24 mouse cellular contexts compared by ENCODE assay signal in genomic region chr1:156288556-156289221, GRCm38 (mm10). TPM values are rescaled to one million over a fixed set of nuclear protein-coding genes. Genes with fewer than 3 reads are reported as not detected.
DNase-seq lines count a peak whose midpoint lies in the region; ATAC-seq and TF ChIP-seq lines count a peak whose summit lies in the region.
"Had no signal": no experiment of that assay in that cellular context is flagged by ENCODE, and none has a peak within 500 bp of the region (broad histone marks: within the 10 kb centered on the region; RNA-seq: fewer than 3 reads in every experiment).

No protein-coding gene starts in this region.

- H3K27ac ChIP-seq in left cerebral cortex, adult 2 months: no peak overlapping the region
- H3K27ac ChIP-seq: embryonic facial prominence, embryonic 10.5 days; embryonic facial prominence, embryonic 12.5 days; forebrain, embryonic 13.5 days; forebrain, embryonic 15.5 days had no signal

- H3K27me3 ChIP-seq in G1E (ENCODE audit: insufficient read depth, low read length) (peaks cover 10% of the 10 kb centered on the region), myocyte (ENCODE audit: control insufficient read depth, insufficient read depth, insufficient read length) (no peaks in the 10 kb centered on the region)
- H3K27me3 ChIP-seq: embryonic facial prominence, embryonic 12.5 days; forebrain, embryonic 13.5 days; forebrain, embryonic 15.5 days had no signal

- H3K79me2 ChIP-seq in myocyte (ENCODE audit: control insufficient read depth, insufficient read depth): no peaks in the 10 kb centered on the region

- TF ChIP-seq POLR2A in myocyte (IDR thresholded peaks at IDR 0.05; ENCODE audit: insufficient read length, low read depth): no peak

- H3K4me1 ChIP-seq in G1E (ENCODE audit: insufficient read depth, low read depth, low read length): peaks cover 26% of the 10 kb centered on the region
- H3K4me1 ChIP-seq: embryonic facial prominence, embryonic 10.5 days; embryonic facial prominence, embryonic 12.5 days; forebrain, embryonic 15.5 days had no signal

- TF ChIP-seq CTCF in G1E (IDR thresholded peaks at IDR 0.05; ENCODE audit: low read depth, low read length): no peak
- TF ChIP-seq CTCF in left cerebral cortex, adult 2 months (IDR thresholded peaks at IDR 0.05): no peak

- no peaks in the 10 kb centered on the region for H3K36me3 ChIP-seq in G1E (replicated peaks)
- no peaks in the 10 kb centered on the region for H3K36me3 ChIP-seq in myocyte (ENCODE audit: control insufficient read depth, insufficient read depth)
- H3K36me3 ChIP-seq: embryonic facial prominence, embryonic 10.5 days; embryonic facial prominence, embryonic 12.5 days; forebrain, embryonic 15.5 days had no signal

- H3ac ChIP-seq in myocyte (ENCODE audit: control insufficient read depth, insufficient read length): no peak overlapping the region

- DNase-seq in heart, adult 11 months: peak; percentile 25
- no peak for DNase-seq in heart, postnatal 4 days
- DNase-seq in G1E (ENCODE audit: low spot score) (no peak), MEL-GATA-1-ER (ENCODE audit: extremely low read depth, low read depth) (peak; percentile 85)
- DNase-seq in left cerebral cortex, adult 2 months (ENCODE audit: extremely low spot score in 1 of 2, low spot score in 2 of 2): no peak
- no peak for DNase-seq in embryo, embryonic 11 days
- DNase-seq: adrenal gland, adult 8-10 months; adrenal gland, postnatal 14 days; adrenal gland, postnatal 36 days; cerebellum, adult 11 months; cerebellum, adult 18-20 months; cerebellum, adult 8-10 months; cerebellum, adult 9-11 months; cerebellum, postnatal 14 days; cerebellum, postnatal 36 days; forebrain, postnatal 0 days had no signal

- intact Hi-C loops in left cerebral cortex, adult 2 months (cut with DNase I): no loop called here

- ATAC-seq in G1E (ENCODE audit: extremely low read depth, insufficient number of reproducible peaks, low FRiP score, poor library complexity, severe bottlenecking): 0 out of 2 replicates have a peak, but pooled peaks have one; percentile 15
- no peak for ATAC-seq in CD4-positive, CD25-positive, alpha-beta regulatory T cell, adult 4 months
- ATAC-seq: forebrain, embryonic 13.5 days; forebrain, embryonic 15.5 days; forebrain, postnatal 0 days had no signal

- H3K9me3 ChIP-seq in G1E (replicated peaks): no peaks in the 10 kb centered on the region
- H3K9me3 ChIP-seq: embryonic facial prominence, embryonic 10.5 days; embryonic facial prominence, embryonic 12.5 days; forebrain, embryonic 13.5 days; forebrain, embryonic 15.5 days had no signal

- H3K4me3 ChIP-seq in G1E (ENCODE audit: low read depth, low read length): no peak overlapping the region
- no peak overlapping the region for H3K4me3 ChIP-seq in myocyte
- H3K4me3 ChIP-seq in left cerebral cortex, adult 2 months: no peak overlapping the region
- H3K4me3 ChIP-seq: embryonic facial prominence, embryonic 10.5 days; embryonic facial prominence, embryonic 12.5 days; forebrain, embryonic 13.5 days; forebrain, embryonic 15.5 days had no signal

- no peak overlapping the region for H3K4me2 ChIP-seq in myocyte (ENCODE audit: low read depth)
- H3K4me2 ChIP-seq: embryonic facial prominence, embryonic 12.5 days; forebrain, embryonic 13.5 days; forebrain, embryonic 15.5 days had no signal

TF ChIP-seq in myocyte, 11 proteins besides CTCF, POLR2A, EP300 and RAD21:
- TF ChIP-seq USF1 (IDR thresholded peaks at IDR 0.05; ENCODE audit: low read depth): peak; percentile 8
- TF ChIP-seq TCF12 (IDR thresholded peaks at IDR 0.05; ENCODE audit: insufficient read depth, poor library complexity, severe bottlenecking): no peak

RNA-seq across cellular contexts. Expression of gene Tdrd5, which starts 14.8 kb away (rescaled TPM):
- under 1 TPM in 1 of 2 experiments, not detected in 1; 0.10 TPM for total RNA-seq in heart, postnatal 4 days (2021)
- total RNA-seq in G1E (2014; fragmentation: Nextera tagmentation) (6.0 and 6.1 TPM in 2 replicates), G1E (2017) (0.55 and 0.58 TPM in 2 replicates)
- polyA plus RNA-seq in G1E (2012) (0.09 TPM in 2 replicates), myocyte (2012; fragmentation: generic; extraction: Trizol) (0.05 TPM)
- total RNA-seq in left cerebral cortex, adult 2 months (2021): 1 to 10 TPM; 2.7 to 2.9 TPM
- polyA plus RNA-seq in CD4-positive, CD25-positive, alpha-beta regulatory T cell, adult 4 months (2017; shearing (Covaris generic)): not detected

RNA-seq across cellular contexts. Expression of gene Nphs2, which starts 21.8 kb away (rescaled TPM):
- under 1 TPM in 1 of 2 experiments, not detected in 1; 0.23 TPM for total RNA-seq in heart, postnatal 4 days (2021)
- not detected in 2 replicates for total RNA-seq in G1E (2014; fragmentation: Nextera tagmentation)
- 0.12 TPM in 1 of 2 replicates, not detected in the other for total RNA-seq in G1E (2017)
- polyA plus RNA-seq in G1E (2012): not detected in 2 replicates
- 0.02 TPM for polyA plus RNA-seq in myocyte (2012; fragmentation: generic; extraction: Trizol)
- under 1 TPM; 0.51 to 0.70 TPM for total RNA-seq in left cerebral cortex, adult 2 months (2021)
- polyA plus RNA-seq in CD4-positive, CD25-positive, alpha-beta regulatory T cell, adult 4 months (2017; shearing (Covaris generic)): not detected
- total RNA-seq: adrenal gland, adult 8-10 months; adrenal gland, postnatal 14 days; adrenal gland, postnatal 36 days; common myeloid progenitor, adult 5-6 weeks; ES-E14 had no signal
- polyA plus RNA-seq: embryonic facial prominence, embryonic 10.5 days; embryonic facial prominence, embryonic 12.5 days; forebrain, embryonic 13.5 days had no signal

Comparison
In these comparisons a context has a peak if more than half of its experiments do, and no peak if none do; other contexts are left out.
1. DNase-seq: peak in heart, adult 11 months (single experiment) and MEL-GATA-1-ER (single experiment); none in heart, postnatal 4 days (single experiment), G1E (single experiment), left cerebral cortex, adult 2 months (0 of 2) and embryo, embryonic 11 days (single experiment).